Mouse (Mus musculus): Measurements from ENCODE around the gene Pdzd2.

Gene Pdzd2

DNA sequence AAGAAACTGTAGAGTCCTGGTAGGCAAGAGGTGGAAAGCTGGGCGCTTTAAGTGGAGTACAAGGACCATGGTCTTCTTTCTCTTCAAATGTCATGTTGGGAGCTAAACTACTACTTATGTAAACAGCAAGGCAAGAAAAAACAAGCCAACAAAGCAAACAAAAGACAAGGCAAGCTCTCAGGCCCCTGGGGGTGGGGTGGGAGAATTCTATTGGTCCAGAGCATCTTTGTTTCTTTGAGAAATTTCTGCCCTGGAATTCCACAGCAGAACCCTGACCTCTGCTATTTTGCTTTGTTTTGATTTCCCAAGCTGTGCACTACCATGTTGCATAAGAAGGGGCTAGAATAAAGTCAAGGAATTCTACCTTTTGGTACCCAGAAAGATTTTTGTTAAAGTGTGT is 307.4 kb downstream of the Pdzd2 start:
- in situ Hi-C loops (cut with MboI): no loop called here

DNA sequence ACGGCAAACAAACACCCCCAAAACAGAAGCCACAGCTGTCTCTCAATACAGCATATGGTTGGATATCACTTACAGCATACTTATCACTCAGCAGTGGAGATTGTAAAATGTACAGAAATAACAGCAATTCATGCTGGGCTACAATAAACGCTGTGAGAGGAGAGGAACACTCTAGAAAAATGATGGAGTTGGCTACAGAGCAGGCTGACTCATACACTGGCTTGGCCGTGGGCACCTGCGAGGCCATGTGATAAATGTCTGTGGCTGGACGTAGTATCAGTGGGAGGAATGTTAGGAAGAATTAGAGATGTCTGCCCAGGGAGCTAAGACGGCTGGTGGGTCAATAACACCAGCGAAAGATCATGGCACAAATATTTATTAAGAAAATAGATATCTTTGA is 308.0 kb downstream of the Pdzd2 start:
- in situ Hi-C loops (cut with MboI): no loop called here

DNA sequence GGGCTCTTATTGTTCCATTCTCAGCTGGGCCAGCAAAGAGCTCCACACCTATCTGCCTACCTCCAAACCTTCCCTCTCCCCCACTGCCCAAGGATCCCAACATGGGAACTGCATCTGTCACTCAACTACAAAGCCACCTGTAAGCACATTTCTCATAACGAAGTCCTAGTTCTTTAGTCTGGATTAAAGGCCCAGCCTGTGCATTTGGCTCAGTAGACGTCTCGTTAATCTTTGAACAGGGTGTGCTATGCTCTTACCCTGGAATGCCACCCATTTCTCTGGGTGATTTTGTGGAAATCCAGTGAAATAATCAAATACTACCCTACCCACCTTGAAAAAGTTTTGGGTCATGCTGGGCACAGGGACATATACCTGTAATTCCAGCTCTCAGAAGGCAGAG is 308.5 kb downstream of the Pdzd2 start:
- in situ Hi-C loops (cut with MboI): no loop called here

DNA sequence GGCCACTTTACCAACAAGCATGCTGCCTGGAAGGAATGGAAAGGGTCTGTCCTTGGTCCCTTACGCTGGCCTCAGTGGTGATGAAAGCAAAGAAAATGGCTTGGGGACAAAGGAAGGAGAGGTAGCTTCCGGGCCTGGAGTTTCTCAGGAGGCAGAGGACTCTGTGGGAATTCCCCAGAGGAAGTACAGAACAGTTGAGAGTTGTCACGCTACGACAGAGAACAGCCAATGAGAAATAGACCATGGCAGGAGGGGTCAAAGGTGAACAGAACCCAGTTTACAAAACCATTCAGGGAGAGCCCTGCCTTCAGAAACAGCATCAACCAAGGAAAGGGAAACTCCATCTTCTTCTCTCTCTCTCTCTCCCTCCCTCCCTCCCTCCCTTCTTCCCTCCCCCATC is 309.1 kb downstream of the Pdzd2 start:
- in situ Hi-C loops (cut with MboI): no loop called here

DNA sequence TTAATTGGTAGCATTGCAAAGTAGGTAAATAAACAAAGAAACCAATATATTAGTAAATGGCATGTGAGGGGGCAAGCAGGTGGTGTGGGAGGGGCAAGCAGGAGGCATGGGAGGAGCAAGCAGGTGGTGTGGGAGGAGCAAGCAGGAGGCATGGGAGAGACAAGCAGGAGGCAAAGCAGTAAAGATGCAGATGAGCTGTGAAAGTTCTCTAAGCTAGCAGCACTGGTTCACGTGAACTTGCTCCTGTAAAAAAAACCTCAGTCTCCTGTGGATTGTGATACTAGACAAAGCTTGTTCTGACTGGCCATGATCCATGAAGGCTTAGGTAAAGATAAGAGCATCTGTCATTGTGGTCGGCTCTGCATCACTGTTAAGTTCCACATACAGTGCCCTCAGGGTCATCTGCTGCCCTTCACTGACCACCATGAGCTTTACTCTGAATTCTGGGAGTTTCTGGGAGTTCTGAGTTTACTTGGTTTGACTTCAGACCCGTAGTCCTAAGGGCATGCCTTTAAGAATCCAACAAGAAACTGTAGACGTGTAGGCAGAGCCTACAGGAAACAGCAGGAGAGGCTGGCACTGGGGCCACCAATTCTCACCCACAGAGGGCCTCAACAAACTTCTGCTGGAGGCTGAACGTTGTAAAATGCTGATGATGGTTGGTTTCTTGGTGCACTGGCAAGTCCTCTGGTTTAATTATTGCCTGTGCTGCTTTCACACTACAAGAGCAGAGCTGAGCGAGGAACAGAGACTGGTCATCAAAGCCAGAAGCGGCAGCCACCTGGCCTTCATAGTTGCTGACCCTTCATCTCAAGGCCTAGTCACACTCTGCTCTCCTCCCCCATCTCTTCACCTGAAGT is 309.9 kb downstream of the Pdzd2 start:
- in situ Hi-C loops (cut with MboI): no loop called here

DNA sequence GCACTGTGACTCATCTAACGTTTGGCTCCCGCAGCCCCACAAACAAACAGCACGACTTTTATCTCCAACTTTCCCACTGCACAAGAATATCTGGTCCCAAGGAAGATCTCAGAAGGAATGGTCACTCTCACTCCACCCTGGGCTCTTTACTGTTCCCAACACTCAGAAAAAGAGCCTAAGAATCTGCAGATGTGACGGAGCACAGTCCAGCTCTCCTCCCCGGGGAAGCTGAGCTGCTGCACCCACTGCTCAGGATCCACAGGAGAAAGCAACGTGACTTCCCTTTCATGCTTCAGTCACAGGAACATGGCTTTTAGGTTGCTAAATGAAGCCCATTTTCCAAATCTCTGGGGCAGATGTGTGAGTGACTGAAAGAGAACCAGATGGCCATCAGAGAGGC is 311.9 kb downstream of the Pdzd2 start:
- in situ Hi-C loops (cut with MboI): no loop called here

DNA sequence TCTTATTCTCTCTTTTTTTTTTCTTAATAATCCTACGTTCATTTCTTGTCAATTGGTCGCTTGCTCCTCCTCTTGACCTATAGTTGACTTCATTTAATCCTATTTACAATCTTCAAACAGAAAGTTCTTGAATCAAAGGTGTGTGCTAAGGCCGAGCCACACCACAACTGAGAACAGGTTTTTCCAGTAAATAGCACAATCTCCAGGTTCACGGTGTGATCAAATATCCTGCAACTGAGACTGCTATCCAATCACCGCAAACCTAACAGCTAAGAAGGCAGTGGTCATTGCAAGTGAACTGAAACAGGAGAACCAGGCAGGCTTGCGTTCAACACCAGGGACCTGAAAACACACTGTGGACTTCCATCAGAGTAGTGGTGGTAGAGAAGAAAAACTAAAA is 313.4 kb downstream of the Pdzd2 start:
- in situ Hi-C loops (cut with MboI): no loop called here

DNA sequence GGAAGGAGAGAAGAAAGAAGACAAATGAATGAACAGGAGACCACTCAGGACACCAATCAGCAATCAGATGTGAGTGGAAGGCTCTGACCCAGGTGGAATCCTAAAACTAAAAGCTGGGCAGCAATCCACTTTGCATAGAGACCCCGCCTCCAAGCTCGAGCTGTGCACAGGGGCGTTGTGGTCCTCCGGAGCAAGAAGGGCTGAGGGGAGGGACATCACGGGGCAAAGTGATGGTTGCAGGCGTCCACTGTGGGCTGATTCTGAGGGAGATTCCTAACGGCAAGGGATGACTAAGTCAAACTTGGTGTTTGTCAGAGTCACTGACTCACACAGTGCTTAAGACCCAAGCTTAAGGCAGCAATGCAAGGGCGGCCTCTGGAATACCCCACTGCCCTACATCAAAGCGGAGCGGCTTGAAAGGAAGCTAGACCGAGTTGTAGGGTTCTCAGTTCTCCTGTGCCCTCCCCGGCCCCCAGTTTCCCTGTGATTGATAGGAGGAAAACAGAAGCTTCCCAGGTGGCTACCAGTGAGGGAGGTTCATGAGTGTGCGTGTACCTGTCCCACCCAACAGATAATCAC is 314.6 kb downstream of the Pdzd2 start:
- in situ Hi-C loops (cut with MboI): no loop called here

DNA sequence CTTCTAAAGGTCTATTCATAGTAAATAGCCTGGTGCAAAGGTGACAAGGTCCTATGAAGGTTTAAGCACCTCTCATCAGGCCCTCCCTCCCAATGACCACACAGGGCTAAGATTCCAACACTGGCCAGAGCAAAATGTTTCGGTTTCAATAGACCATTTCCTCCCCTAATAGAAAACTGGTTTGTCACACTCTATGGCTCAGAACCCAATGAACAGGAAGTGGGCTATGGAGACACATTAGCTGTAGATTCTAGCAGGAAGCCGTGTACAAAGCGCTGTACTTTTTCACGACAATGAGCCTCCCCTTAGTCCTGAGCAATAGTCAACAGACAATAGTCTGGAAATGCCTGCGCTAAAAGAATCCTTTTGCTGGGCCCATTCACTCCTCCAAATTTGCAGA is 315.5 kb downstream of the Pdzd2 start:
- in situ Hi-C loops (cut with MboI): no loop called here

DNA sequence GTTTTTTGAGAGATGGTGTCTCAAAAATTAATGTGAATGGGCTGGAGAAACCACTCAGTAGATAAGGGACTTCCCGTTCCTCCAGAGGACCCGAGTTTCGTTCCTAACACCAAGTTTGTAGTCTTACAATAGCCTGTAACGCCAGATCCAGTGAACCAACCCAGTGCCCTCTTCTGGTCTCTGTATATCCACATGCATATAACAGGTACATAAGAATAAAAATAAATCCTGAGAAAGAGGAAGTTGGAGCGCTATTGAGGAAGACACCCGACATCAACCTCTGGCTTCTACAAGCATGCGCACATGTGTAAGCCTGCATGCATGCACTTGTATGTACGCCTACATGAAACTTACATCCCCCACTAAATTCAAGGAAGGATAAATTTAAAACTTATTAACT is 318.8 kb downstream of the Pdzd2 start:
- in situ Hi-C loops (cut with MboI): no loop called here

DNA sequence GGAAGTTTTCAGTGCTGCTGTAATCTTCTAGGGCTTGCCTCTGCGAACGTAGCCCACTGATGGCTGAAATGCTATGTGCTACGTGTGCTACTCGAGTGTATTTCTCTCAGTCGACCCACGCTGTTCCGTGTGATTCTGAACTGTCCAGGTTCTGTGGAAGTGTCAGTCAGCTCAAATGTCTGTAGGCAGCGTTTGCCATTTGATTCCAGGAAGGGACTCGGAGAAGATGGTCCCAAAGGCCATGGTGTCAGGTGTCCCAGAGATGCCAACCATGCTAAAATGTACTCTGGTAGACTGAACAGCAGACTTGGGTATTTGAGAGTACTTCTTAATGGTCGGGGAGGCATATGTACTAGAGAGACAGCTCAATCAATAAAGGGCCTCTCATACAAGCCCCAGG is 319.3 kb downstream of the Pdzd2 start:
- in situ Hi-C loops (cut with MboI): no loop called here

DNA sequence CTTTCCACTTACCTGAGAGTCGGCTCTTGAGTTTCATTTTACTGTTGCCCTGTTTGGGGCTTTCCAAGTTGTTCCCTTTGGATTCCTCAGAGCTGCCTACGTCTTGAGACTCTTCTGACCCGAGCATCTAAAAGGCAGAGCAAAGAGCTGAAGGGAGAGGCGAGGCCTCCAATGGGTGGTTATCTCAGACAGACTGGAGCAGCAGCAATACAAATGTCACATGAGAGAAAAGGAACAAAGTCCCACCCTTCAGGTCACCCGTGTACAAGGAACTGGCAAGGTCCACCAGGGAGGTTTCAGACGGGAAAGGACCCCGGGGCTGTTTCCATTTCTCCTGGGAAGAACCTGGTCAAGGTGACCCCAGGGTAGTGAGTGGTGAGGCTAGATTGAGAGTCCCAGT is 320.3 kb downstream of the Pdzd2 start:
- in situ Hi-C loops (cut with MboI): no loop called here

DNA sequence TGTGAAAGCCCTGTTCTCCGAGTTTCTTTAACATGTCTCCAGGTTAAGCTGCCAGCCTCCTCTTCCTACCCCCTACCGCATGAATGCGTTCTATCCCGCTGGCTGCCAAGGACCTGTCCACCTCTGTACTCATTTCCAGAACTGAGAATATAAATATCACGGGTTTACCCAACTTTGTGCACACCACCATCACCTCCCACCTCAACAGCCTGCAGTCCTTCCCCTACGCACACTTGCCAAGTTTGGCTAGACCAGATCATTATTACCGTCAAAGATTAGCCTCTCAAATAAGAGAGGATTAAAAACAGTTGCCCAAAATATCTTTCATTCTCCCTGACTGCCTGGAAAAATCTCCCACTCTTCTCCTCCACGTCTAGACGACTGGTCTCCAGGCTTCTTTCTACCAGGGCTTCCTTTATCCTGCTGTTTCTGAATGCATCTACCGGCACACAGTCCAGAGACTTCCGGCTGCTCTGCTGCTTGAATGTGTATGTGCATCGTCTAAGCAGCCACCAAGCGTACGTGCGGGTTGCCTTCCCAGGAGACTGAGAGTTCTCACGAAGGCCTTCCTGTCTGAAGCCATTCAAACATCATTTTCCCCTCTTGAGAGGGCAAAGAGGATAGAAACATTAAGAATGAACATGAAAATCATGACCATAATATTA is 324.1 kb downstream of the Pdzd2 start:
- in situ Hi-C loops (cut with MboI): no loop called here

DNA sequence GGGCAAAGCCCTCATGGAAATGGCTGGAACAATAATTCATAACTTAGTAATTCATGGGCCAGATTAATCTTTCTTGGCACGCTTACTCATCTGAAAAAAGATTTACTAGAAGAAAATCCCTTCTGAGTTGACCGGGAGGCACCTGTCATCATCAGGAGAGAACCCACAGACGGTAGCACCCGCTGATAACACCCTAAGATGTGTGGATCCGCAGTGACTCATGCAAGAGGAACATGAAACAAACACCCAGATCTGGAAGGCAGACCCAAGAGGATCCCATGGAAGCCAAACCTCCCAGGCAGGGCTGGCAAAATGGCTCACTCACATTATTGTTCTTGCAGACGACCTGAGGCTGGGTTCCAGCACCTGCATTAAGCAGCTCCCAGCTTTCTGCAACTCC is 325.0 kb downstream of the Pdzd2 start:
- in situ Hi-C loops (cut with MboI): no loop called here

DNA sequence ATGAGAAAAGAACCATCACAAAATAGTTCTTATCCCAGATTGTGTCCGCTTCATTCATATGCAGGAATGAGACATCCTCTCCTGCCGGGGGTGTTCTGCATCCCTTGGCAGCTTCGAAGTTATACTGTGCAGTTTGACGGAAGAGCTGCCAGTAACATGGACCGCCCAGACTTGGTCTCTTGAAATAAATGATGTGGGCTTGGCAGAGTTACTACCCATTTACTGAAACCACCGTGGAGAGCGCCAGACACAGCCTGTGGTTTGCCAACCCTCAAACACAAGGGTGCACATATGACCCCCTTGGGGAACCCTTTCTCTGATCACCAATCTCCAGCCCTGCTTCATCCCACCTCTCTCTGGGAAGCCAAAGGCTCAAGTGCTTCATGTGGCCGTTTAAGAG is 331.5 kb downstream of the Pdzd2 start:
- in situ Hi-C loops (cut with MboI): no loop called here

DNA sequence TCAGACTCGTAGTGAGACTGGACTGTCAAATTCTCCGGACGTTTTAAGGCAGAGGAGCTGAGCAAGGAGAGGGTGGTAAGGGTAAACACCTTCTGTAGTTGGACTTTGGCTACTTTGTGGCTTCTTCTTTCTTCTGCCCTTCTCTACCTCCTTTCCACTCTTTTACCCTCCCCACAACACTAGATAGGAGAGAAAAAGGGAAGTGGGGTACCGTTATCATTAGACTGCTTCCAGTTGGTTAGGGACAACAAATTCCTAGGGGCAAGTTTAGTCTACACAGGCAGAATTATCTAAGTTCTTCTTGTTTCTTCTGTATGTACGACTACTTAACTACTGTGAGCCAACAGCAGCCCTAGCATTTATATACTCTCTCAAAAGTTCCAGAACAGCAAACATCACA is 334.1 kb downstream of the Pdzd2 start:
- in situ Hi-C loops (cut with MboI): no loop called here

DNA sequence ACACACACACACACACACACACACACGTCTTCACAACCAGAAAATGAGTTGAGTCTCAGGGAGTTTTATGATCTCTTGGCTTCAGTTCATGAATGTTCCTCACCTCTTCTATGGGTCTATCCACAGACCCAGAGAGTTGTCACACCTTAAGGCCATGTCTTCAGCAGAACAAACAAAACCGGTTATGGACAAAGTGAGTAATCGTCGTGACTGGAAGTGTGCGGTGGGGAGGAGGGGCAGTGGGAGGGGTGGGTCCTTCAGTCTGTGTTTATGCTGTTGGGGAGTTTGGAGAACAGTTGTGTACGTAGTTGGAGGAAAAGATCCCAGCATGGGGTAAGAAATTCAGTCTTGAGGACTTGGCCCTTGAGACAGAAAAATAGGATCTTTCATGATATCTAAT is 342.7 kb downstream of the Pdzd2 start:
- in situ Hi-C loops (cut with MboI): no loop called here

DNA sequence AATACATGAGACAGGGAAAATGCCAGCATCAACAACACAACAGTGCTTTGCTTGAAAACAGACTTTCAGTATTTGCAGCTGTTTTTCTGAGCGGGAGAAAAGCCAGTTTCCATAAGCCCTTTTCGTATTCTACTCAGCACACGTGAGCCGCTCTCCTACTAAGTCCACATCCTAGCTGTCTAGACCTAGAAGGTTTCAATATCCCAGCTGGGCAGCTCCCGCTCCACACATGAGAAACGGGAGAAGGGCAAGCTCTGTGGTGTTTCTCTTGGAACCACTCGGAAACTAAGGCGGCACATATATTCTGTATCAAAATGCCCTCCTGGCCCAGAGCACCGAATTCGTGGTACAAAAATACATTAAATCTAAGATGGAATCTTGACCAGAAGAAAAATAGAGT is 345.0 kb downstream of the Pdzd2 start:
- in situ Hi-C loops (cut with MboI): no loop called here

DNA sequence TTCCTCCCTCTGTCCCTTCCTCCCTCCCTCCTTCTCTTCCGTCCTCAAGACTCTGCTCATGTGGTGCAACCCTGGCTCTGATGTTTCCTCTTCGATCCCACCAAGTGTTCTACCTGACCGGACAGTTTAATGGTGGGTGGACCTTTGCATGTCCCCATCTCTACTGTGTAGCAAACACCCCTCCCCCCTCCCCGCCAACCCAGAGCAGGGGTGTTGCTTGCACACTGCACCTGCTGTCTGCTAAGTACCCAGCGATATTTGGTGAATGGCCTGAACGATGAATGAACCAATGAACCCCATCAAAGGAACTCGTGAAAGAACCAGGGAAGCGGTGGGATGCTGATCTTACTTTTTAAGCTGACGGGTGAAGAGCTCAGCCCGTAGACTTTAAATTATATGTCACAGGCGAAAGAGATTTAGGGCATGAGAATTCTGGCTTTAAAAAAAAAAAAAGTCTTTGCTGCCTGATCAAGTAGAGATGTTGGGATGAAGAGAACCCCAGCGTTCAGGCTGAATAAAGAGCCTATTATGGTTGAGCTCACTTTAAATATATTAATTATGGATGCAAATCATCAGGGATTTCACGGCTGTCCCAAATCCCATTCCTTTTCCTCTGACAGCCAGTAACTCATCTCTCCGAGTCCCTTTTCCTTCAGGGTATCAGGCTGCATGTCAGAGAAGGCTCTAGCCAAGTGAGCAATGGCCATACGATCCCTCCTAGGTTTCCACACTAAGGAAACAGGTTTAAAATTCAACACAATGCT is 350.8 kb downstream of the Pdzd2 start:
- in situ Hi-C loops (cut with MboI): no loop called here

DNA sequence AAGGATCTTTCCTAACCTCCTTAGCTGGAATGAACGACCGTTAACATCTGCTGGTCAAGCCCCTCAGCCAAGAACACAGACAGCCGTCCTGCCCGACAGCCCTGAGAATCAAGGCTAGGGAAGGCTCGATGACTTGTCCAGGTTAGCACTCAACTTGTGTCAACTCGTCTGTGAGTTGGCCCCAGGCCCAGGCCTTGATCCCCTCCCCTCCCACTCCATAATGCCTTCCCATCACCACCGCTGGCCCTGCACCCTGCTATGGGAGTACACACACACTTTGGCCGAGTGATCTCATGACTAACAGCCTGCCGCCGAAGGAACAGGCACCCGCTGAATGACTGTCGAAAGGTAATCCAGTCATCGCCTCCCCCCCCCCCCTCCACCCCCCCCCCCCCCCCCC is 355.0 kb downstream of the Pdzd2 start:
- in situ Hi-C loops (cut with MboI): no loop called here

DNA sequence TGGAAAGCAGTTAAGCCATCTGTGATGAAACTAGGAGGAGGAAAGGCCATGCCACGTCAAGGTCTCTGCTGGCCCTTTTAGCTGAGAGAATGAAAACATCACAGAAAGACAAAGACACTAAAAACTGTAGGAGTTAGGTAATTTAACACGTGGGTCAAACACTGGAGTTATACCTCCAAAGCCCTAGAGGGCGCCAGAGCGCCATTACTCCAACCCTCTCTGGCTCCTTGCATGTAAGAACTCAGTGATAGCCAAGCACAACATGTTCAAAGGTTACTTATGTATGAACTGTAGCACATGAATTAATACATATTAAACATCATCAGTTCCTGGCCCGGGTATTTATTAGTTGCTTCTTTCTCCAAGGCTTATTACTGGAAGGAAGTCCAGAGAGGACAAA is 359.2 kb downstream of the Pdzd2 start:
- in situ Hi-C loops (cut with MboI): no loop called here

DNA sequence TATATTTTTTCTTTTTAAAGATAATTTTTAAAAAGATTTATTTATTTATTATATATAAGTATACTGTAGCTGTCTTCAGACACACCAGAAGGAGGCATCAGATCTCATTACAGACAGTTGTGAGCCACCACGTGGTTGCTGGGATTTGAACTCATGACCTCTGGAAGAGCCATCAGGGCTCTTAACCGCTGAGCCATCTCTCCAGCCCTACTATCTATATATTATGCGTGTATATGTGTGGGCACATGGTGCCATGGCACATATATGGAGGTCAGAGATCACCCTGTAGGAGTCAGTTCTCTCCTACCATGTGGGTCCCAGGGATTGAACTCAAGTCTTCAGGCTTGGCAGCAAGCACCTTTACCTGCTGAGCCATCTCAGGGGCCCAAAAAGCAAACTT is 359.7 kb downstream of the Pdzd2 start:
- in situ Hi-C loops (cut with MboI): no loop called here

DNA sequence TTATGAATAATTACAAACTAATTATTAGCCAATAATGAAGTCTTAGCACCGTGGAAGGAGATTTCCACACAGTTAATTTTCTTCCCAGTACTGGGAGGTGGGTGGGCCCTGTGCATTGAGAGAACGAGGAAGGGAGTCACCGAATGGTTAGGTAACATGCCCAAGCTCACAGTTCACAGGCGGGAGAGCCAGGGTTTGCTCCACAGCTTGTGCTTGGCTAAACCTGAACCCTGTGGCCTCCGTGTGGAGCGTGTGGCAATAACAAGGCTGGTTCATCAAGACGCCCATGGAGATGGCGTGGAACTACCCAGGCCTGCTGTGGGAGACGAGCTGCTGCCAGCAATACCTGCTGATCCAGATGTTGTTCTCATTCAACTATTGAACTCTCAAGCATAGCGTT is 361.9 kb downstream of the Pdzd2 start:
- in situ Hi-C loops (cut with MboI): no loop called here

Measured in mature B cell (primary cell).